Mouse (Mus musculus) liver, embryonic 13.5 days (tissue): ENCODE measurements around the gene Bag2. TPM values are rescaled to one million over a fixed set of nuclear protein-coding genes. Genes with fewer than 3 reads are reported as not detected.

Source experiments
- polyA plus RNA-seq: library from polyadenylated mRNA; unstranded; fragments of >200 nt; fragmentation: Nextera tagmentation; extraction: Ambion mirVana; gene quantifications from 2 replicates; pipeline ENCODE4 v1.2.1, GENCODE M21; 2015

Bag2 gene
- polyA plus RNA-seq, 1 experiment from 2014 or later, result 63.2 TPM

Other genes starting within 250 kb of the Bag2 start
- gene Prim2, start 88.0 kb downstream of the Bag2 start, polyA plus RNA-seq, result 43.2 and 49.5 TPM in 2 replicates
- 4.8 and 5.6 TPM in 2 replicates for gene Rab23, start 37.9 kb downstream of the Bag2 start, polyA plus RNA-seq
- gene Zfp451, start 56.8 kb upstream of the Bag2 start, polyA plus RNA-seq, result 6.3 and 7.3 TPM in 2 replicates
- gene Bend6, start 150.0 kb upstream of the Bag2 start, polyA plus RNA-seq, result 1.0 and 1.2 TPM in 2 replicates
- gene Dst, start 150.4 kb upstream of the Bag2 start, polyA plus RNA-seq, result 3.2 and 3.3 TPM in 2 replicates